Mouse (Mus musculus) cerebellum, adult 9-11 months (tissue): ENCODE results near the gene Ctcf.

ENCODE experiments used
- DNase-seq: peaks from one replicate; pipeline ENCODE4 v3.0.0; 2022

Ctcf gene

DNA sequence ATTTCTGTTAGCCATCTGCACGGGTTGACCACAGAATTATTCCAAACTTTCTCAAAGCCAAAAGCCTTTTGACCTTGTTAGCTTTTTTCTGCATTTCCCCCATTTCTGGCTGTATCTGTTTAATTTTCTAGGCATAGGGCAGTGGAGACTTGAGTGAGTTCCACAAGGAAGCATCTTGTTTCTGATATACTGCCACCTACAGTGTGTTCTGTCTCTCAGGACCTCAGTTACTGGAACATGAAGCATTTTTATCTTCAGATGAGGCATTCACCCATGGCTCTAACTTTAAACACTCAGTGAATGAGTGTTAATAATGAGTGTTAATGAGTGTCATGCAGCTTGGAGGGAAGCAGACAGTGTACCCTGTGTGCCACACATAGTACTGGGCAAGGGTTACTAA, 41.5 kb downstream of the Ctcf start:
- no peak for DNase-seq

GRCm38 (mm10) chr8:105685325-105685724, 49.0 kb downstream of the Ctcf start:
- no peak for DNase-seq

- DNase-seq: peak; percentile 47
Measured at GRCm38 (mm10) chr8:105685796-105686308, 49.5 kb downstream of the Ctcf start, which contains the start of gene Carmil2. Gene Carmil2 (plus strand): TSS chr8:105686274.

DNA sequence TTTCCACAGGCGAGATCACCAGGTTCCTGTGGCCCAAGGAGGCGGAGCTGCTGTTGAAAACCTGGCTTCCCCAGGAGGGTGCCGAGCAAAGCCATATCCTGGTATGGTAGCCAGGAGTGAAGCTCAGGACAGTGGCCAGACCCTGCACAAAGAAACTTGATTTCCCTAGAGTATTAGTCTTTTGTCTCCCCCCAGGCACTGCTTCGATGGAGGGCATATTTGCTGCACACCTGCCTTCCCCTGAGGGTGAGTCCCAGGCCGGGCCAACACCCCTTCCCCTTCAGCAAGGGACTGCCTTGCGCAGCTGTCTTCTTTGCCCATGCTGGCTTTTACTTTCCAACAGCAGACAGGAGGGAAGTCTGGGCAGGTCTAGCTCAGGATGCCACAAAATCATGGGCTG, 50.2 kb downstream of the Ctcf start:
- peak; percentile 26 for DNase-seq

GRCm38 (mm10) chr8:105687512-105687911, 51.1 kb downstream of the Ctcf start:
- DNase-seq: no peak

GRCm38 (mm10) chr8:105688242-105688752, 51.9 kb downstream of the Ctcf start:
- DNase-seq: no peak

DNA sequence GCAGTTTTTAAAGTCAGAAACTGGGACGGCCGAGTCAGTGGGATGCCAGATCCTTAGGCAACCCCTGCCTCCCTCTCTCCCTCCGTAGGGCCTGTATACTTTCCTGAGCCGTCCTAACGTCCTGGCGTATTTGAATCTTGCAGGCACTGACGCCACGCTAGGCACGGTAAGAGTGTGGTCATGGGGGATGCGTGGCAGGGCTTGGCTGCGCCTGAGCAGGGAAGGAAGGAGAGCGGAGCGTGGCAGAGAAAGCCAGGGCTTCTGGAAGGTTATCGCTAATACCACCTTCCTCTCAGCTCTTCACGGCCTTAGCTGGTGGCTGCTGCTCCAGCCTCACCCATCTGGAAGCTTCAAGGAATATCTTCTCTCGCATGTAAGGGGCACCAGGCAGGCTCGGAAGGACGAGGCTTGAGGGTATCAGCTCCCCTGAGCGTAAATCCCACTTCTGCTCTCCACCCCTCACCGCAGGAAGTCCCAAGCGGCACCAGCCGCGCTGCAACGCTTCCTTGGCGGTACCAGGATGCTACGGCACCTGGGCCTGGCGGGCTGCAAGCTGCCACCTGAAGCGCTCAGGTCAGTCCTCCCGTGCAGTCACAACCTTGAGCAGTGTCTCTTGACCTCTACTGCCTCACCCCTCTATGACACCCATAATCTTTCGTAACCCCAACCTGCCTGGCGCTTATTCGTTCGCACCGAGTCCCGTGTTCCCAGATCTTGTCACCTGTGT, 53.1 kb downstream of the Ctcf start:
- no peak for DNase-seq

- DNase-seq: no peak
Measured at GRCm38 (mm10) chr8:105689983-105690360, 53.6 kb downstream of the Ctcf start.

DNA sequence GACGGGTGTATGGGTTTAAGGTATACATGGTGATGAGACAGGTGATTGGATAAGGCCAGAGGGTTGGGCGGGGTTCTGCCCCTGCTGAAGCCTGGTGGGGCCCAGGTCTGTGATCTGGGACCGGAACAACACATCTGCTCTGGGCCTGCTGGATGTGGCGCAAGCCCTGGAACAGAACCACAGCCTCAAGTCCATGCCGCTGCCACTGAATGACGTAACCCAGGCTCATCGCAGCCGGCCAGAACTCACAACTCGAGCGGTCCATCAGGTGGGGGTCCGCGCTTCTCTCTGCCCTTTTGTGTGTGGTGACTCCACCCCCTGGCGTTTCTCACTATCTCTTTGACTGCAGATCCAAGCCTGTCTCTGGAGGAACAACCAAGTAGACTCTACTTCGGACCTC, 54.6 kb downstream of the Ctcf start:
- DNase-seq: no peak

DNA sequence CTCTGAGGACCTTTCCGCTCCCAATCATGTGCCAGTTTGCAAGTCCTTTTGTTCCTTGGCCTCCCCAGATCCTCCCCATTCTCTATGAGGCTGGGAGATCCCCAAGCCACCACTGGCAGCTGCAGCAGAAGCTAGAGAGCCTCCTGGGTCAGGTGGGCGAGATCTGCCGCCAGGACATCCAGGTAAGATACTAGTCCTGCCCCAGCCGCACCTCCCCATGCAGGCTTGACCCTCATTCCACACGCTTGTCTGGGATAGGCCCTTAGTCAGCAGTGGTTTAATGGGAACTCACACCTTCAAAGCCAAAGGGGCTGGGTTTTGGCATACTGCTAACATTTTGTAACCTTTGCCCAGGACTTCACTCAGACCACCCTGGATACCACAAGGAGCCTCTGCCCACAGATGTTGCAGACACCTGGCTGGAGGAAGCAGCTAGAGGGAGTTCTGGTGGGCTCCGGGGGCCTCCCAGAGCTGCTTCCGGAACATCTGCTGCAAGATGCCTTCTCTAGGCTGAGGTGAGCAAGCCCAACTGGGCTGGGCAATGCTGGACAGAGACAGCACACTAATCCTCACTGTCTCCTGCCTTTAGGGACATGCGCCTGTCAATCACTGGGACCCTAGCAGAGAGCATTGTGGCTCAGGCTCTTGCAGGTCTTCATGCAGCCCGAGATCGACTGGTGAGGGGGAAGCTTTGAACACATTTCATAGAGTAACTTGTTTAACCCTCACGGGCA, 56.2 kb downstream of the Ctcf start:
- peak; percentile 54 for DNase-seq

- DNase-seq: peak; percentile 90
Measured at GRCm38 (mm10) chr8:105693648-105694047, 57.3 kb downstream of the Ctcf start.

GRCm38 (mm10) chr8:105694051-105694799, 57.9 kb downstream of the Ctcf start:
- DNase-seq: peak; percentile 83

DNA sequence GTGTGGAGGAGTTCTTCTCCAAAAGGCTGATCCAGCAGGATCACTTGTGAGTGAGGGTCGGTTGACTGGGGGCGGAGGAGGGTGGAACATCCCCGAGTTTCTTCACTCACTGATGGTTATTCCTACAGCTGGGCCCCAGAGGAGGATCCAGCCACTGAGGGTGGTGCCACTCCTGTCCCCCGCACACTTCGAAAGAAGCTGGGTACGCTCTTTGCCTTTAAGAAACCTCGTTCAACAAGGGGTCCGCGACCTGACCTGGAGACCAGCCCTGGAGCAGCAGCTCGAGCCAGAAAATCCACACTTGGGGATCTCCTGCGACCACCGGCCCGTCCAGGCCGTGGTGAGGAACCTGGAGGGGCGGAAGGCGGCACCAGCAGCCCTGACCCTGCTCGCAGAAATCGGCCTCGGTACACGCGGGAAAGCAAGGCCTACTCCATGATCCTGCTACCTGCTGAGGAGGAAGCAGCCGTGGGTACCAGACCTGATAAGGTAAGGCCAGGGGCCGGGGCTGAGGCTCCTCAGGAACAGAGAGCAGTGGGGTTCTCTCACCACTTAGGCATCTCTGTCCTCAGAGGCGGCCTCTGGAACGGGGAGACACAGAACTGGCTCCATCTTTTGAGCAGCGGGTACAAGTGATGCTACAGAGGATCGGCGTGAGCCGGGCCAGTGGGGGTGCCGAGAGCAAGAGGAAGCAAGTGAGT, 58.9 kb downstream of the Ctcf start:
- peak; percentile 53 for DNase-seq

DNA sequence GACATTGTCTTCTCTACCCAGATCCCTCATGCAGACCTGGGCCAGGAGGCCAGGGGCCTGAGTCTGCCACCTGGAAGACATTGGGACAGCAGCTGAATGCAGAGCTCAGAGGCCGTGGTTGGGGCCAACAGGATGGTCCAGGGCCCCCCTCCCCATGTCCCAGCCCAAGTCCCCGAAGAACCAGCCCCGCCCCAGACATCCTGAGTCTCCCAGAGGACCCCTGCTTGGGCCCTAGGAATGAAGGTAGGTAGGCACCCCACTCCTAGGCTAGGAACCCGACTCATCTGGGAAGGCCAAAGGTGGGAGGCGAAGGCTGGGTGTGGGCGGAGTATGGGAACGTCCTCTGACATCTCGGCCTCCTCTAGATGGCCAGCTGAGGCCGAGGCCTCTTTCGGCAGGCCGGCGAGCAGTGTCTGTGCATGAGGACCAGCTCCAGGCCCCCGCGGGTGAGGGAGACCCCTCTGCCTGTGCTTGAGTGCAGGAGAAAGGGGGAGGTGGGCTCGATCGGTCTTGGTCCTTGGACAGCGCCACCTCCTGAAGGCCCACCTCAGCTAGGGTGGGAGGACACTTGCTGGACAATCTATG, 60.9 kb downstream of the Ctcf start:
- peak; percentile 49 for DNase-seq

GRCm38 (mm10) chr8:105698734-105699133, 62.4 kb downstream of the Ctcf start:
- DNase-seq: peak; percentile 44

DNA sequence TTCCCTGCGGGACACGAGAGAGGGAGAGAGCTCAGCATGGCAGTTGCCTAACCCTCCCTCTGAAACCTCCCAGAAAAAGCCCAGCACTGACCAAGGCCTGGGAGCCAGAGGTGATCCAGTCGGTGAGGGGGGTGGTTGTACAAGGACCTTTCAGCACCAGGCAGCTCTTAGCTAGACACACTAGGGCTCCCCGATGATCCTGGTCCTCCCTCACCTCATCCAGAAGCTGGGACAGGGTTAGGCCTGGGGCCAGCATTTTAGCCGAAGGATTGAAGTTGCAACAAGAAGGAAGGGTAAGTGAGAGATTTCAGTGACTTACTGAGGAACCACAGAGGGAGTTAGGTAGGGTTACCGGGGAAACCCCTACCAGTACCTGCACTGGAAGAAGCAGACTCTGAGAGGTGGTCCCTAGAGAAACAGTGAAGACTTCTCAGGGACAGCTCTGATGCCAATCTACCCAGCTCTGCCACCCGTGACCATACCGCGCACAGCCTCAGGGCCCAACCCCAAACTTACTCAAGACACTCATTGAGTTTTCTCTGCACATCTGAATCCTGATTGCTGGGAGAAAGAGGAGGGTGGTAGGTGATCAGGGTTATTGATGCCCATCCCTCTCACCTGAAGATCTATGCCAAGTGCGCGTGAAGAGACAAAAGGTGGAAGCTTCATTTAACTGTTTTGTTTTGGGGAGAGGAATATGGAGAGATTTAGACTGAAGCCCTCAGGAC, 63.3 kb downstream of the Ctcf start:
- DNase-seq: peak; percentile 57

DNA sequence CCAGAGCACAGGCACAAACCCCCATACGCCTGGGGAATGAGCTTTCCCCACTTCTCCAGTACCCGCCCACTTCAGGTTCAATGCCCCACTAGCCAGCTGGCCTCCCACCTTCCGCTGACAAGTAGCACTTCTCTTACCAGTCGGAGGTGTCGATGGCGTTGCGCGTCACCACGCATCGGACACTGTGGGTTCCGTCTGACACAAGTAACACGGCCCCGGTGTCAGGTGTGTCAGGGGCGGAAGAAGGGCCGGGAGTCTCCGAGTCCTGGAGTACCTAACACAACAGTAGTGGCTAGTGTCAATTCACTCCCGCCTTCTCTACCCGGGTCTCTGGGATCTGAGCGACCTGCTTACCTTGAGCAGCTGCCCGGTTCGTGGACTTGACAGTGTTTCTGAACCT, 64.2 kb downstream of the Ctcf start:
- DNase-seq: no peak

GRCm38 (mm10) chr8:105700966-105701824, 64.8 kb downstream of the Ctcf start, which contains the start of the genes Acd and Pard6a:
Gene Acd (minus strand): TSS chr8:105701102.
Gene Pard6a (plus strand): TSS chr8:105701148.
- peak; percentile 96 for DNase-seq

- no peak for DNase-seq
Measured at GRCm38 (mm10) chr8:105702001-105702401, 65.6 kb downstream of the Ctcf start.

DNA sequence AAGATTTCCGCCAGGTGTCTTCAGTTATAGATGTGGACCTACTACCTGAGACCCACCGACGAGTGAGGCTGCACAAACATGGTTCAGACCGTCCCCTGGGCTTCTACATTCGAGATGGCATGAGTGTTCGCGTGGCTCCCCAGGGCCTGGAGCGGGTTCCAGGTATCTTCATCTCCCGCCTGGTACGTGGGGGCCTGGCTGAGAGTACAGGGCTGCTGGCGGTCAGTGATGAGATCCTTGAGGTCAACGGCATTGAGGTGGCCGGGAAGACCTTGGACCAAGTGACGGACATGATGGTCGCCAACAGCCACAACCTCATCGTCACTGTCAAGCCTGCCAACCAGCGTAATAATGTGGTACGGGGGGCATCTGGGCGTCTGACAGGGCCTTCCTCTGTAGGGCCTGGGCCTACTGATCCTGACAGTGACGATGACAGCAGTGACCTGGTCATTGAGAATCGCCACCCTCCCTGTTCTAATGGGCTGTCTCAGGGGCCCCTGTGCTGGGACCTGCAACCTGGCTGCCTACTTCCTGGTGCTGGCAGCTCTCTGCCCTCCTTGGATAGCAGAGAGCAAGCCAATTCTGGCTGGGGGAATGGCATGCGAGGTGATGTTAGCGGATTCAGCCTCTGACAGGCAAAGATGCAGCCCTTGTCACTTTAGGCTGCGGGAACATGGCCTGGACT, 66.5 kb downstream of the Ctcf start:
- peak; percentile 74 for DNase-seq
